Mouse (Mus musculus) kidney, embryonic 16.5 days (tissue): ENCODE measurements around the gene Gsdmc3. TPM values are rescaled to one million over a fixed set of nuclear protein-coding genes. Genes with fewer than 3 reads are reported as not detected.
"Not testable (repeated sequence)": the region's sequence is repeated elsewhere in the genome, so short reads cannot be mapped to it uniquely, and the experiment has no call there.

Experiments
- ATAC-seq: fragments of 200-750 bp; cut with Nextera tagmentation; 2 replicates; pipeline ENCODE4 v1.8.0; 2017; ENCODE audit warnings: moderate TSS enrichment; ENCODE audit not compliant: low FRiP score, low TSS enrichment
- H3K27ac ChIP-seq: fragments of 300-500 bp; sonication (generic); 2 replicates; pipeline ENCODE4 v1.5.1; 2014; ENCODE audit warnings: low read length
- H3K27me3 ChIP-seq: fragments of 300-500 bp; sonication (generic); 2 replicates; pipeline ENCODE4 v1.6.1; 2014; ENCODE audit warnings: low read length, control low read depth, mixed read lengths; ENCODE audit not compliant: insufficient read depth
- H3K36me3 ChIP-seq: fragments of 300-500 bp; sonication (generic); 2 replicates; pipeline ENCODE4 v1.6.1; 2014; ENCODE audit warnings: low read length, control low read depth, mixed read lengths; ENCODE audit not compliant: insufficient read depth
- H3K4me1 ChIP-seq: fragments of 300-500 bp; sonication (generic); 2 replicates; pipeline ENCODE4 v1.6.1; 2014; ENCODE audit warnings: low read length, control low read depth, mixed read lengths; ENCODE audit not compliant: insufficient read depth
- H3K4me2 ChIP-seq: fragments of 300-500 bp; sonication (generic); replicated peaks from 2 replicates; pipeline ENCODE4 v1.6.1; 2014; ENCODE audit warnings: low read depth, low read length
- H3K4me3 ChIP-seq: fragments of 300-500 bp; sonication (generic); 2 replicates; pipeline ENCODE4 v1.5.1; 2014; ENCODE audit warnings: mild to moderate bottlenecking, low read length
- H3K9ac ChIP-seq: fragments of 300-500 bp; sonication (generic); replicated peaks from 2 replicates; pipeline ENCODE4 v1.6.1; 2014; ENCODE audit warnings: low read length
- H3K9me3 ChIP-seq: fragments of 300-500 bp; sonication (generic); 2 replicates; pipeline ENCODE4 v1.6.1; 2016; ENCODE audit warnings: low read length, control low read depth
- WGBS: fragments of 180-500 bp; shearing (Covaris S2); extraction: QIAGEN DNeasy Blood & Tissue Kit; methylation state at CpG from one replicate; pipeline ENCODE4 v1.1.7; 2014; 5-methylcytosine and 5-hydroxymethylcytosine counted together
- polyA plus RNA-seq: library from polyadenylated mRNA; unstranded; fragments of >200 nt; fragmentation: Nextera tagmentation; extraction: Ambion mirVana; gene quantifications from 2 replicates; pipeline ENCODE4 v1.2.1, GENCODE M21; 2015

Gsdmc3 gene
- polyA plus RNA-seq = 8.4 and 11.4 TPM in 2 replicates

- not testable (repeated sequence) for H3K4me2 ChIP-seq, H3K36me3 ChIP-seq, H3K4me1 ChIP-seq, H3K9me3 ChIP-seq, ATAC-seq, H3K4me3 ChIP-seq, H3K9ac ChIP-seq, H3K27me3 ChIP-seq, H3K27ac ChIP-seq
- 100% methylated on average over 1 of the region's 3 CpGs for WGBS
Observed at GRCm38 (mm10) chr15:63878458-63878857, at the start of gene Gsdmc3. TSS of gene Gsdmc3 (minus strand) at chr15:63878558.

GRCm38 (mm10) chr15:63926201-63926600 is 47.8 kb upstream of the Gsdmc3 start:
- WGBS = 88% methylated on average over 3 of the region's 3 CpGs
- H3K9me3 ChIP-seq = no peaks in the 10 kb centered on the region
- no peak overlapping the region for H3K27ac ChIP-seq
- H3K4me3 ChIP-seq = no peak overlapping the region
- H3K4me1 ChIP-seq = 0 out of 2 replicates have a peak, but pooled peaks cover 4% of the 10 kb centered on the region
- no peak overlapping the region for H3K4me2 ChIP-seq
- H3K27me3 ChIP-seq = no peaks in the 10 kb centered on the region
- H3K36me3 ChIP-seq = peaks cover 17% of the 10 kb centered on the region; the same call in 1 of the 2 replicates
- no peak for ATAC-seq
- no peak overlapping the region for H3K9ac ChIP-seq

- H3K4me2 ChIP-seq = no peak overlapping the region
- H3K9me3 ChIP-seq = no peaks in the 10 kb centered on the region
- no peak overlapping the region for H3K27ac ChIP-seq
- ATAC-seq = peak; percentile 47; the same call in 1 of the 2 replicates
- H3K4me1 ChIP-seq = no peaks in the 10 kb centered on the region
- no peaks in the 10 kb centered on the region for H3K27me3 ChIP-seq
- no peak overlapping the region for H3K4me3 ChIP-seq
- WGBS = 73% methylated on average over 1 of the region's 1 CpGs
- H3K9ac ChIP-seq = no peak overlapping the region
- peaks cover 7% of the 10 kb centered on the region; the same call in 1 of the 2 replicates for H3K36me3 ChIP-seq
Observed at GRCm38 (mm10) chr15:63924484-63924883, 46.1 kb upstream of the Gsdmc3 start.

GRCm38 (mm10) chr15:63921618-63922017 is 43.3 kb upstream of the Gsdmc3 start:
- not testable (repeated sequence) for H3K9ac ChIP-seq, H3K4me3 ChIP-seq, ATAC-seq, H3K4me2 ChIP-seq, H3K36me3 ChIP-seq, H3K27me3 ChIP-seq, H3K27ac ChIP-seq, H3K9me3 ChIP-seq, H3K4me1 ChIP-seq
- 16% methylated on average over 2 of the region's 5 CpGs for WGBS

GRCm38 (mm10) chr15:63919728-63920127 is 41.4 kb upstream of the Gsdmc3 start:
- H3K36me3 ChIP-seq, H3K27ac ChIP-seq, H3K9me3 ChIP-seq, H3K4me3 ChIP-seq, H3K4me2 ChIP-seq, H3K9ac ChIP-seq, ATAC-seq, H3K27me3 ChIP-seq, H3K4me1 ChIP-seq: not testable (repeated sequence)
- WGBS = 65% methylated on average over 1 of the region's 2 CpGs

- 93% methylated on average over 3 of the region's 4 CpGs for WGBS
- H3K9ac ChIP-seq = not testable (repeated sequence)
Observed at GRCm38 (mm10) chr15:63916584-63916983, 38.2 kb upstream of the Gsdmc3 start.

GRCm38 (mm10) chr15:63912197-63912596 is 33.8 kb upstream of the Gsdmc3 start, which contains the start of gene Gsdmc4:
TSS of gene Gsdmc4 (minus strand) at chr15:63912297.
- H3K27me3 ChIP-seq, H3K4me2 ChIP-seq, H3K9me3 ChIP-seq, H3K27ac ChIP-seq, ATAC-seq, H3K4me3 ChIP-seq, H3K9ac ChIP-seq, H3K4me1 ChIP-seq, H3K36me3 ChIP-seq: not testable (repeated sequence)
- 82% methylated on average over 2 of the region's 2 CpGs for WGBS

More at GRCm38 (mm10) chr15:63916584-63916983, 38.2 kb upstream of the Gsdmc3 start:
- not testable (repeated sequence) for H3K4me2 ChIP-seq, H3K36me3 ChIP-seq, H3K4me1 ChIP-seq, H3K9me3 ChIP-seq, H3K4me3 ChIP-seq, ATAC-seq, H3K27ac ChIP-seq, H3K27me3 ChIP-seq

- H3K4me1 ChIP-seq, H3K9me3 ChIP-seq, H3K27ac ChIP-seq, ATAC-seq, H3K27me3 ChIP-seq, H3K4me2 ChIP-seq, H3K9ac ChIP-seq, H3K4me3 ChIP-seq, H3K36me3 ChIP-seq: not testable (repeated sequence)
Observed at GRCm38 (mm10) chr15:63909896-63910295, 31.5 kb upstream of the Gsdmc3 start.

GRCm38 (mm10) chr15:63895560-63896353 is 17.4 kb upstream of the Gsdmc3 start:
- ATAC-seq, H3K36me3 ChIP-seq, H3K27ac ChIP-seq, H3K9ac ChIP-seq, H3K27me3 ChIP-seq, H3K9me3 ChIP-seq, H3K4me1 ChIP-seq: not testable (repeated sequence)
- 31% methylated on average over 9 of the region's 9 CpGs for WGBS
- Histone ChIP-seq H3K4me2 (peak overlapping the region; percentile 32; the same call in 1 of the 2 replicates), H3K4me3 (peak overlapping the region; percentile 8; the same call in 1 of the 2 replicates)

GRCm38 (mm10) chr15:63888440-63888839 is 10.1 kb upstream of the Gsdmc3 start:
- H3K4me2 ChIP-seq, H3K36me3 ChIP-seq, H3K9me3 ChIP-seq, H3K27me3 ChIP-seq, H3K27ac ChIP-seq, H3K4me1 ChIP-seq, H3K4me3 ChIP-seq, ATAC-seq, H3K9ac ChIP-seq: not testable (repeated sequence)
- WGBS = 56% methylated on average over 4 of the region's 5 CpGs
